Mouse (Mus musculus) intestine, embryonic 16.5 days (tissue): ENCODE measurements around the gene Krt71. TPM values are rescaled to one million over a fixed set of nuclear protein-coding genes. Genes with fewer than 3 reads are reported as not detected.

Experiments used
- ATAC-seq: fragments of 200-750 bp; cut with Nextera tagmentation; 2 replicates; pipeline ENCODE4 v1.8.0; 2017; ENCODE audit warnings: moderate TSS enrichment, moderate library complexity
- H3K27ac ChIP-seq: fragments of 300-500 bp; sonication (generic); 2 replicates; pipeline ENCODE4 v1.5.1; 2014; ENCODE audit warnings: mild to moderate bottlenecking, low read length
- H3K27me3 ChIP-seq: fragments of 300-500 bp; sonication (generic); replicated peaks from 2 replicates; pipeline ENCODE4 v1.6.1; 2014; ENCODE audit warnings: low read length, control low read depth, mixed read lengths; ENCODE audit not compliant: control insufficient read depth, insufficient read depth
- H3K36me3 ChIP-seq: fragments of 300-500 bp; sonication (generic); 2 replicates; pipeline ENCODE4 v1.6.1; 2014; ENCODE audit warnings: low read length, control low read depth; ENCODE audit not compliant: control insufficient read depth, insufficient read depth
- H3K4me1 ChIP-seq: fragments of 300-500 bp; sonication (generic); 2 replicates; pipeline ENCODE4 v1.6.1; 2014; ENCODE audit warnings: low read length, control low read depth, mixed read lengths; ENCODE audit not compliant: control insufficient read depth, insufficient read depth
- H3K4me2 ChIP-seq: fragments of 300-500 bp; sonication (generic); 2 replicates; pipeline ENCODE4 v1.6.1; 2014; ENCODE audit warnings: low read depth, low read length, control low read depth
- H3K4me3 ChIP-seq: fragments of 300-500 bp; sonication (generic); 2 replicates; pipeline ENCODE4 v1.5.1; 2014; ENCODE audit warnings: mild to moderate bottlenecking, low read length
- H3K9ac ChIP-seq: fragments of 300-500 bp; sonication (generic); 2 replicates; pipeline ENCODE4 v1.6.1; 2014; ENCODE audit warnings: low read depth, low read length
- H3K9me3 ChIP-seq: fragments of 300-500 bp; sonication (generic); 2 replicates; pipeline ENCODE4 v1.6.1; 2016; ENCODE audit warnings: low read length, control low read depth; ENCODE audit not compliant: control insufficient read depth
- WGBS: fragments of 180-500 bp; shearing (Covaris S2); extraction: QIAGEN DNeasy Blood & Tissue Kit; methylation state at CpG from one replicate; pipeline ENCODE4 v1.1.7; 2014; 5-methylcytosine and 5-hydroxymethylcytosine counted together
- polyA plus RNA-seq: library from polyadenylated mRNA; unstranded; fragments of >200 nt; fragmentation: Nextera tagmentation; extraction: Ambion mirVana; gene quantifications from 2 replicates; pipeline ENCODE4 v1.2.1, GENCODE M21; 2015

Gene Krt71
- polyA plus RNA-seq, 1 experiment from 2014 or later, result not detected

- ATAC-seq, result no peak
- no peaks in the 10 kb centered on the region for H3K4me1 ChIP-seq
- no peak overlapping the region for H3K9ac ChIP-seq
- no peaks in the 10 kb centered on the region for H3K9me3 ChIP-seq
- H3K4me2 ChIP-seq, result no peak overlapping the region
- no peak overlapping the region for H3K27ac ChIP-seq
- H3K36me3 ChIP-seq, result no peaks in the 10 kb centered on the region
- no peak overlapping the region for H3K4me3 ChIP-seq
- H3K27me3 ChIP-seq, result no peaks in the 10 kb centered on the region
- WGBS, result 74% methylated on average over 3 of the region's 3 CpGs
These were observed 27.1 kb downstream of the Krt71 start for GRCm38 (mm10) chr15:101715831-101716230.

- H3K4me1 ChIP-seq, result no peaks in the 10 kb centered on the region
- no peaks in the 10 kb centered on the region for H3K9me3 ChIP-seq
- H3K36me3 ChIP-seq, result no peaks in the 10 kb centered on the region
- no peak overlapping the region for H3K27ac ChIP-seq
- H3K4me2 ChIP-seq, result no peak overlapping the region
- no peak for ATAC-seq
- H3K4me3 ChIP-seq, result no peak overlapping the region
- H3K9ac ChIP-seq, result no peak overlapping the region
- no peaks in the 10 kb centered on the region for H3K27me3 ChIP-seq
- WGBS, result 51% methylated on average over 5 of the region's 5 CpGs
These were observed 28.6 kb downstream of the Krt71 start for GRCm38 (mm10) chr15:101714356-101714755.

GRCm38 (mm10) chr15:101713731-101714130 is 29.2 kb downstream of the Krt71 start:
- ATAC-seq, result no peak
- WGBS, result 64% methylated on average over 8 of the region's 8 CpGs
- H3K9me3 ChIP-seq, result no peaks in the 10 kb centered on the region

GRCm38 (mm10) chr15:101712720-101713119 is 30.2 kb downstream of the Krt71 start, which contains the start of gene Krt5:
Gene Krt5 (minus strand): TSS chr15:101712898.
- H3K4me1 ChIP-seq, result no peaks in the 10 kb centered on the region
- no peak within 1 kb of the TSS for H3K9ac ChIP-seq
- no peaks in the 10 kb centered on the region for H3K9me3 ChIP-seq
- ATAC-seq, result no peak
- H3K27me3 ChIP-seq, result no peaks in the 10 kb centered on the region
- no peak within 1 kb of the TSS for H3K4me2 ChIP-seq
- WGBS, result 64% methylated on average over 13 of the region's 13 CpGs
- H3K4me3 ChIP-seq, result no peak within 1 kb of the TSS
- H3K27ac ChIP-seq, result no peak within 1 kb of the TSS
- H3K36me3 ChIP-seq, result no peaks in the 10 kb centered on the region

More at GRCm38 (mm10) chr15:101713731-101714130, 29.2 kb downstream of the Krt71 start:
- Histone ChIP-seq H3K4me1 (no peaks in the 10 kb centered on the region), H3K36me3 (no peaks in the 10 kb centered on the region), H3K27me3 (no peaks in the 10 kb centered on the region), H3K27ac (no peak overlapping the region), H3K4me2 (no peak overlapping the region), H3K9ac (no peak overlapping the region), H3K4me3 (no peak overlapping the region)

- 70% methylated on average over 11 of the region's 11 CpGs for WGBS
- Histone ChIP-seq H3K4me3 (no peak overlapping the region), H3K27ac (no peak overlapping the region)
These were observed 34.2 kb downstream of the Krt71 start for GRCm38 (mm10) chr15:101708683-101709082.

GRCm38 (mm10) chr15:101707454-101707853 is 35.5 kb downstream of the Krt71 start:
- Histone ChIP-seq H3K4me3 (no peak overlapping the region), H3K9me3 (no peaks in the 10 kb centered on the region), H3K27me3 (no peaks in the 10 kb centered on the region), H3K4me1 (no peaks in the 10 kb centered on the region), H3K4me2 (no peak overlapping the region), H3K9ac (no peak overlapping the region), H3K27ac (no peak overlapping the region), H3K36me3 (no peaks in the 10 kb centered on the region)
- no peak for ATAC-seq
- 87% methylated on average over 9 of the region's 9 CpGs for WGBS

More at GRCm38 (mm10) chr15:101708683-101709082, 34.2 kb downstream of the Krt71 start:
- Histone ChIP-seq H3K4me2 (no peak overlapping the region), H3K27me3 (no peaks in the 10 kb centered on the region), H3K9ac (no peak overlapping the region), H3K36me3 (no peaks in the 10 kb centered on the region), H3K4me1 (no peaks in the 10 kb centered on the region), H3K9me3 (no peaks in the 10 kb centered on the region)
- no peak for ATAC-seq

GRCm38 (mm10) chr15:101704066-101704465 is 38.8 kb downstream of the Krt71 start:
- 67% methylated on average over 4 of the region's 4 CpGs for WGBS
- no peak for ATAC-seq
- Histone ChIP-seq H3K36me3 (no peaks in the 10 kb centered on the region), H3K9ac (no peak overlapping the region), H3K4me2 (no peak overlapping the region), H3K27me3 (no peaks in the 10 kb centered on the region), H3K4me3 (no peak overlapping the region), H3K27ac (no peak overlapping the region), H3K4me1 (no peaks in the 10 kb centered on the region), H3K9me3 (no peaks in the 10 kb centered on the region)

- Histone ChIP-seq H3K27ac (no peak overlapping the region), H3K4me2 (no peak overlapping the region), H3K9me3 (no peaks in the 10 kb centered on the region), H3K36me3 (no peaks in the 10 kb centered on the region), H3K4me3 (no peak overlapping the region), H3K27me3 (no peaks in the 10 kb centered on the region), H3K4me1 (no peaks in the 10 kb centered on the region), H3K9ac (no peak overlapping the region)
- ATAC-seq, result no peak
- WGBS, result 35% methylated on average over 2 of the region's 2 CpGs
These were observed 40.5 kb downstream of the Krt71 start for GRCm38 (mm10) chr15:101702380-101702779.

- 81% methylated on average over 8 of the region's 8 CpGs for WGBS
- ATAC-seq, result no peak
- no peak overlapping the region for H3K4me3 ChIP-seq
These were observed 43.0 kb downstream of the Krt71 start for GRCm38 (mm10) chr15:101699866-101700265.

GRCm38 (mm10) chr15:101699192-101699591 is 43.7 kb downstream of the Krt71 start:
- Histone ChIP-seq H3K4me1 (no peaks in the 10 kb centered on the region), H3K36me3 (no peaks in the 10 kb centered on the region), H3K27ac (no peak overlapping the region), H3K4me2 (no peak overlapping the region), H3K4me3 (no peak overlapping the region), H3K27me3 (no peaks in the 10 kb centered on the region), H3K9me3 (no peaks in the 10 kb centered on the region), H3K9ac (no peak overlapping the region)
- no peak for ATAC-seq
- WGBS, result 48% methylated on average over 3 of the region's 3 CpGs

More at GRCm38 (mm10) chr15:101699866-101700265, 43.0 kb downstream of the Krt71 start:
- H3K36me3 ChIP-seq, result no peaks in the 10 kb centered on the region
- no peaks in the 10 kb centered on the region for H3K9me3 ChIP-seq
- no peaks in the 10 kb centered on the region for H3K27me3 ChIP-seq
- H3K4me1 ChIP-seq, result no peaks in the 10 kb centered on the region
- no peak overlapping the region for H3K9ac ChIP-seq
- H3K4me2 ChIP-seq, result no peak overlapping the region
- H3K27ac ChIP-seq, result no peak overlapping the region
